Mouse (Mus musculus) frontal cortex, adult (tissue): ENCODE data around the gene Bet1l.

ENCODE experiments used
- ATAC-seq: cut with Nextera tagmentation; 2 replicates; pipeline ENCODE4 v1.9.2; 2017; ENCODE audit warnings: mild to moderate bottlenecking, moderate library complexity, mixed read lengths; ENCODE audit not compliant: low TSS enrichment

Bet1l gene

GRCm38 (mm10) chr7:140833341-140833740, 24.0 kb downstream of the Bet1l start:
- ATAC-seq, result no peak

- no peak for ATAC-seq
These were observed 25.9 kb downstream of the Bet1l start for GRCm38 (mm10) chr7:140831447-140831846.

GRCm38 (mm10) chr7:140828171-140828881, 29.1 kb downstream of the Bet1l start:
- ATAC-seq, result peak; percentile 96

GRCm38 (mm10) chr7:140822731-140823130, 34.6 kb downstream of the Bet1l start:
- no peak for ATAC-seq

- peak; percentile 83 for ATAC-seq
These were observed 35.6 kb downstream of the Bet1l start, which contains the start of gene Zfp941 for GRCm38 (mm10) chr7:140821653-140822329. Gene Zfp941, minus strand, starts transcription at chr7:140822178.

- peak; percentile 27; the same call in 1 of the 2 replicates for ATAC-seq
These were observed 36.1 kb downstream of the Bet1l start for GRCm38 (mm10) chr7:140821305-140821652.

GRCm38 (mm10) chr7:140820173-140820572, 37.2 kb downstream of the Bet1l start:
- ATAC-seq, result no peak

- no peak for ATAC-seq
These were observed 44.5 kb downstream of the Bet1l start for GRCm38 (mm10) chr7:140812850-140813249.

- no peak for ATAC-seq
These were observed 45.7 kb downstream of the Bet1l start for GRCm38 (mm10) chr7:140811714-140812113.

- no peak for ATAC-seq
These were observed 46.9 kb downstream of the Bet1l start for GRCm38 (mm10) chr7:140810496-140810895.

- ATAC-seq, result peak; percentile 92
These were observed 51.7 kb downstream of the Bet1l start for GRCm38 (mm10) chr7:140805704-140806103.
